ENCODE assay signal across 21 mouse cellular contexts in the genomic region with DNA sequence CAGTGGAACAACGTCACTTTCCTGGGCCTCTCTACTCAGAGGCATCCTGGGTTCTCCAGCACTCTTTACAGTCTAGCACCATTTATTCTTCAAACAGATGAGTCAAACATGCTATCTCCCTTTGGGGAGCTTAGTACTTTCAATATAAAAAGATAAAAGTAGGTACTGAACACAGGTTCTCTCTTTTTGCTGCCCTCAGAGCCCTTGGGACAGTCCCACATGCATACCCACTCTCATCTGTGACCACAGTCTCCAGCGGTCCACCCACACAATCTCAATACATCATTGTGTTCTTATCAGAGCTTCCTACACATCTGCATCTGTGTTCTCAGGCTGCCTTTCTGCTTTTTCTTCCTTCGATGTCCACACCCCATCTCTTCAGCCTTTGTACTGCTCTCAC. TPM values are rescaled to one million over a fixed set of nuclear protein-coding genes. Genes with fewer than 3 reads are reported as not detected.
DNase-seq lines count a peak whose midpoint lies in the region; ATAC-seq lines count a peak whose summit lies in the region.
"Had no signal": no experiment of that assay in that cellular context is flagged by ENCODE, and none has a peak within 500 bp of the region (broad histone marks: within the 10 kb centered on the region; RNA-seq: fewer than 3 reads in every experiment).

No protein-coding gene starts in this region.

- ATAC-seq in CD4-positive, CD25-positive, alpha-beta regulatory T cell, adult 4 months, result peak; percentile 97
- ATAC-seq: forebrain, embryonic 13.5 days; forebrain, postnatal 0 days; intestine, embryonic 15.5 days had no signal

- DNase-seq in spleen, postnatal 36 days (ENCODE audit: low spot score in 2 of 2), result peak; percentile 72 to 79
- no peak for DNase-seq in spleen, postnatal 14 days (ENCODE audit: low spot score in 2 of 2)
- peak; percentile 62 for DNase-seq in induced T-regulatory cell, adult 2 months (ENCODE audit: low read depth)
- peak; percentile 76 for DNase-seq in splenic B cell, adult 2 months (ENCODE audit: low read depth, low spot score)
- DNase-seq in urinary bladder, adult 2 months (ENCODE audit: low spot score), result no peak
- DNase-seq in left cerebral cortex, adult 9 months (ENCODE audit: low spot score in 2 of 2), result no peak
- no peak for DNase-seq in urinary bladder, postnatal 10 days (ENCODE audit: low spot score)
- DNase-seq: adrenal gland, postnatal 25 days; cerebellum, adult 18-20 months; cerebellum, adult 9-11 months; forebrain, postnatal 0 days; gastrocnemius, postnatal 14 days; heart, postnatal 36 days had no signal

- no peaks in the 10 kb centered on the region for H3K36me3 ChIP-seq in splenic B cell, adult 2 months (ENCODE audit: control insufficient read depth, insufficient read depth, low read length, poor library complexity, severe bottlenecking)
- H3K36me3 ChIP-seq: embryonic facial prominence, embryonic 10.5 days; G1E; heart, embryonic 12.5 days; hindbrain, embryonic 15.5 days; intestine, embryonic 15.5 days had no signal

- no peaks in the 10 kb centered on the region for H3K27me3 ChIP-seq in splenic B cell, adult 2 months (ENCODE audit: control insufficient read depth, insufficient read depth, low read length, poor library complexity, severe bottlenecking)
- H3K27me3 ChIP-seq: forebrain, embryonic 13.5 days; heart, embryonic 12.5 days; hindbrain, embryonic 15.5 days; intestine, embryonic 15.5 days had no signal

RNA-seq across cellular contexts. Expression of a gene that starts 14.4 kb away (rescaled TPM):
- under 1 TPM in 1 of 2 experiments, not detected in 1; 0.31 TPM for polyA plus RNA-seq in CD4-positive, CD25-positive, alpha-beta regulatory T cell, adult 4 months (2017; shearing (Covaris generic))
- 0.28 and 0.49 TPM in 2 replicates for polyA plus RNA-seq in urinary bladder, adult 2 months (2012; rRNA removed)
- polyA plus RNA-seq: embryonic facial prominence, embryonic 10.5 days; hindbrain, embryonic 11.5 days; hindbrain, embryonic 15.5 days had no signal

Comparison
In these comparisons a context has a peak if more than half of its experiments do, and no peak if none do; other contexts are left out.
1. DNase-seq: peak in spleen, postnatal 36 days (2 of 2), induced T-regulatory cell, adult 2 months (single experiment) and splenic B cell, adult 2 months (single experiment); none in spleen, postnatal 14 days (0 of 2), urinary bladder, adult 2 months (single experiment), left cerebral cortex, adult 9 months (0 of 2) and urinary bladder, postnatal 10 days (single experiment).